Mouse (Mus musculus) kidney, adult 2 months (tissue): ENCODE results near the gene Trim33.

Source experiments
- CTCF ChIP-seq: fragments of 200-500 bp; conservative IDR thresholded peaks from 2 replicates; pipeline ENCODE4 v1.5.1; 2011; ENCODE audit warnings: low read depth, mild to moderate bottlenecking, control low read depth, low read length, moderate library complexity, mixed read lengths; ENCODE audit not compliant: insufficient read depth, insufficient read length
- POLR2A ChIP-seq: fragments of 200-500 bp; IDR thresholded peaks from one replicate; pipeline ENCODE4 v1.6.1; 2011; ENCODE audit warnings: low read depth, low read length, control low read depth

- TF ChIP-seq CTCF (no peak), POLR2A (no peak)
Measured at GRCm38 (mm10) chr3:103291087-103291486, 12.0 kb downstream of the Trim33 start.
